Mouse (Mus musculus) hindbrain, embryonic 16.5 days (tissue): ENCODE results near the gene Rsl1. TPM values are rescaled to one million over a fixed set of nuclear protein-coding genes. Genes with fewer than 3 reads are reported as not detected.

Experiments used
- polyA plus RNA-seq: library from polyadenylated mRNA; unstranded; fragments of >200 nt; fragmentation: Nextera tagmentation; extraction: Ambion mirVana; gene quantifications from 2 replicates; pipeline ENCODE4 v1.2.1, GENCODE M21; 2015

The Rsl1 gene
- polyA plus RNA-seq, 1 experiment from 2014 or later, result 6.4 TPM

Other genes with a start within 250 kb of the Rsl1 start
- 6.7 and 7.0 TPM in 2 replicates for gene Zfp712, start 112.0 kb upstream of the Rsl1 start, polyA plus RNA-seq
- 7.0 and 7.1 TPM in 2 replicates for gene Zfp708, start 75.2 kb upstream of the Rsl1 start, polyA plus RNA-seq
- 1.1 and 2.0 TPM in 2 replicates for gene Gm28557, start 64.6 kb upstream of the Rsl1 start, polyA plus RNA-seq
- 0.12 and 0.19 TPM in 2 replicates for gene Rslcan18, start 56.9 kb upstream of the Rsl1 start, polyA plus RNA-seq
- gene Zfp759, start 51.5 kb upstream of the Rsl1 start, polyA plus RNA-seq, result 4.6 and 5.0 TPM in 2 replicates
- gene Zfp455, start 21.3 kb downstream of the Rsl1 start, polyA plus RNA-seq, result 2.2 and 2.6 TPM in 2 replicates
- gene Zfp458, start 105.3 kb downstream of the Rsl1 start, polyA plus RNA-seq, result 4.4 and 5.5 TPM in 2 replicates
- 1.0 and 1.1 TPM in 2 replicates for gene Zfp457, start 133.3 kb downstream of the Rsl1 start, polyA plus RNA-seq
- 1.4 and 1.5 TPM in 2 replicates for gene Zfp595, start 159.4 kb downstream of the Rsl1 start, polyA plus RNA-seq
- not detected in 2 replicates for gene Gm28044, start 187.4 kb downstream of the Rsl1 start, polyA plus RNA-seq
- 0.58 and 0.60 TPM in 2 replicates for gene Zfp953, start 187.4 kb downstream of the Rsl1 start, polyA plus RNA-seq
- gene Gm28041, start 202.6 kb downstream of the Rsl1 start, polyA plus RNA-seq, result not detected in 2 replicates
- gene Zfp456, start 202.6 kb downstream of the Rsl1 start, polyA plus RNA-seq, result 0.72 and 0.78 TPM in 2 replicates
- 4.2 and 6.5 TPM in 2 replicates for gene Zfp429, start 226.6 kb downstream of the Rsl1 start, polyA plus RNA-seq
- 1.8 TPM in 2 replicates for gene Zfp459, start 248.2 kb downstream of the Rsl1 start, polyA plus RNA-seq